Comparison of ENCODE assay signal across 8 mouse cellular contexts in genomic region chr16:4718753-4719518, GRCm38 (mm10). TPM values are rescaled to one million over a fixed set of nuclear protein-coding genes. Genes with fewer than 3 reads are reported as not detected.
DNase-seq lines count a peak whose midpoint lies in the region; ATAC-seq and TF ChIP-seq lines count a peak whose summit lies in the region.

TSS of gene Nmral1 (minus strand) at chr16:4719356.

- peaks cover 30% of the 10 kb centered on the region for H3K36me3 ChIP-seq in G1E (replicated peaks)
- peaks cover 20% of the 10 kb centered on the region for H3K36me3 ChIP-seq in forebrain, embryonic 15.5 days
- H3K36me3 ChIP-seq in lung, embryonic 15.5 days = peaks cover 17% of the 10 kb centered on the region
- no peaks in the 10 kb centered on the region for H3K36me3 ChIP-seq in thymus, adult 2 months (ENCODE audit: control insufficient read depth, insufficient read depth, low read length)

- no peak for TF ChIP-seq CTCF in G1E (IDR thresholded peaks at IDR 0.05; ENCODE audit: low read depth, low read length)
- TF ChIP-seq CTCF in thymus, adult 2 months (IDR thresholded peaks at IDR 0.05; ENCODE audit: borderline replicate concordance, control insufficient read depth, extremely low read depth, insufficient read depth, low read length, poor library complexity) = no peak

- no peak for TF ChIP-seq POLR2A in thymus, adult 2 months (IDR thresholded peaks at IDR 0.05; ENCODE audit: control insufficient read depth, extremely low read depth, insufficient read depth, low read length, poor library complexity)

- H3K4me2 ChIP-seq in forebrain, embryonic 15.5 days (replicated peaks) = peak within 1 kb of the TSS; percentile 77
- H3K4me2 ChIP-seq in lung, embryonic 15.5 days = peak within 1 kb of the TSS; percentile 79

- 10% methylated on average over 33 of the region's 33 CpGs for WGBS in forebrain, embryonic 15.5 days
- 11% methylated on average over 33 of the region's 33 CpGs for WGBS in lung, embryonic 15.5 days
- 25% methylated on average over 33 of the region's 33 CpGs for WGBS in thymus, adult 2 months

- DNase-seq in G1E (ENCODE audit: low spot score) = peak; percentile 78
- DNase-seq in heart, postnatal 4 days = peak; percentile 63
- DNase-seq in layer of hippocampus, adult 8-10 months (ENCODE audit: low spot score in 2 of 2) = peak; percentile 48 to 50
- DNase-seq in ovary, adult 18-20 months (ENCODE audit: low spot score) = peak; percentile 19
- peak; percentile 63 for DNase-seq in thymus, adult 2 months

- peak within 1 kb of the TSS; percentile 63 for H3K9ac ChIP-seq in forebrain, embryonic 15.5 days (replicated peaks)
- H3K9ac ChIP-seq in lung, embryonic 15.5 days = peak within 1 kb of the TSS; percentile 64

- no peaks in the 10 kb centered on the region for H3K9me3 ChIP-seq in G1E (replicated peaks)
- H3K9me3 ChIP-seq in forebrain, embryonic 15.5 days = no peaks in the 10 kb centered on the region
- no peaks in the 10 kb centered on the region for H3K9me3 ChIP-seq in lung, embryonic 15.5 days

- ATAC-seq in G1E (ENCODE audit: extremely low read depth, insufficient number of reproducible peaks, low FRiP score, poor library complexity, severe bottlenecking) = peak; percentile 93
- ATAC-seq in cerebellum, adult (ENCODE audit: insufficient number of reproducible peaks, low FRiP score, low TSS enrichment) = peak; percentile 90
- ATAC-seq in forebrain, embryonic 15.5 days (replicated peaks) = peak; percentile 87
- ATAC-seq in lung, embryonic 15.5 days (ENCODE audit: borderline replicate concordance, extremely low read depth, low FRiP score, low TSS enrichment) = peak; percentile 89

- peaks cover 35% of the 10 kb centered on the region for H3K4me1 ChIP-seq in G1E (ENCODE audit: insufficient read depth, low read depth, low read length)
- H3K4me1 ChIP-seq in forebrain, embryonic 15.5 days = peaks cover 14% of the 10 kb centered on the region
- H3K4me1 ChIP-seq in lung, embryonic 15.5 days = peaks cover 10% of the 10 kb centered on the region
- peaks cover 12% of the 10 kb centered on the region for H3K4me1 ChIP-seq in thymus, adult 2 months (replicated peaks; ENCODE audit: control insufficient read depth, insufficient read depth, low read length)

- no peaks in the 10 kb centered on the region for H3K27me3 ChIP-seq in G1E (ENCODE audit: insufficient read depth, low read length)
- H3K27me3 ChIP-seq in forebrain, embryonic 15.5 days = no peaks in the 10 kb centered on the region
- no peaks in the 10 kb centered on the region for H3K27me3 ChIP-seq in lung, embryonic 15.5 days
- H3K27me3 ChIP-seq in thymus, adult 2 months (ENCODE audit: control insufficient read depth, insufficient read depth, low read length) = no peaks in the 10 kb centered on the region

- H3K27ac ChIP-seq in forebrain, embryonic 15.5 days (replicated peaks) = peak within 1 kb of the TSS; percentile 84
- peak within 1 kb of the TSS; percentile 63 for H3K27ac ChIP-seq in lung, embryonic 15.5 days
- H3K27ac ChIP-seq in thymus, adult 2 months (ENCODE audit: control insufficient read depth, insufficient read depth, low read length) = no peak within 1 kb of the TSS

- peak within 1 kb of the TSS; percentile 74 for H3K4me3 ChIP-seq in G1E (ENCODE audit: low read depth, low read length)
- peak within 1 kb of the TSS; percentile 73 for H3K4me3 ChIP-seq in forebrain, embryonic 15.5 days
- H3K4me3 ChIP-seq in lung, embryonic 15.5 days = peak within 1 kb of the TSS; percentile 60
- H3K4me3 ChIP-seq in thymus, adult 2 months (ENCODE audit: control insufficient read depth, insufficient read depth, low read length) = peak within 1 kb of the TSS; percentile 71

RNA-seq across cellular contexts. Expression of gene Nmral1, which starts in this region (rescaled TPM):
- total RNA-seq in G1E (2014; fragmentation: Nextera tagmentation) (32.9 and 33.3 TPM in 2 replicates), G1E (2017) (33.8 and 34.8 TPM in 2 replicates)
- 7.3 and 13.0 TPM in 2 replicates for polyA plus RNA-seq in G1E (2012)
- 103 and 115 TPM in 2 replicates for polyA plus RNA-seq in forebrain, embryonic 15.5 days (2015; fragmentation: Nextera tagmentation; extraction: Ambion mirVana)
- total RNA-seq in heart, postnatal 4 days (2021) = 10 to 100 TPM; 15.2 to 15.5 TPM
- total RNA-seq in layer of hippocampus, adult 8-10 months (2022) = 10 to 100 TPM; 14.3 to 19.6 (median 16.7) TPM
- polyA plus RNA-seq in lung, embryonic 15.5 days (2015; fragmentation: Nextera tagmentation; extraction: Ambion mirVana) = 78.7 and 81.2 TPM in 2 replicates
- 25.6 and 27.2 TPM in 2 replicates for polyA plus RNA-seq in thymus, adult 2 months (2012; rRNA removed)

Comparison
In these comparisons a context has a peak if more than half of its experiments do, and no peak if none do; other contexts are left out.
1. DNase-seq: peak in every context shown above with its lines; median percentile 78 in G1E; 63 in heart, postnatal 4 days; 63 in thymus, adult 2 months; 49 in layer of hippocampus, adult 8-10 months; 19 in ovary, adult 18-20 months.